Mouse (Mus musculus): Measurements from ENCODE around the gene Gabrg3. TPM values are rescaled to one million over a fixed set of nuclear protein-coding genes. Genes with fewer than 3 reads are reported as not detected.

Gene Gabrg3
- polyA plus RNA-seq, 1 experiment from 2014 or later, result 1.4 TPM

DNA sequence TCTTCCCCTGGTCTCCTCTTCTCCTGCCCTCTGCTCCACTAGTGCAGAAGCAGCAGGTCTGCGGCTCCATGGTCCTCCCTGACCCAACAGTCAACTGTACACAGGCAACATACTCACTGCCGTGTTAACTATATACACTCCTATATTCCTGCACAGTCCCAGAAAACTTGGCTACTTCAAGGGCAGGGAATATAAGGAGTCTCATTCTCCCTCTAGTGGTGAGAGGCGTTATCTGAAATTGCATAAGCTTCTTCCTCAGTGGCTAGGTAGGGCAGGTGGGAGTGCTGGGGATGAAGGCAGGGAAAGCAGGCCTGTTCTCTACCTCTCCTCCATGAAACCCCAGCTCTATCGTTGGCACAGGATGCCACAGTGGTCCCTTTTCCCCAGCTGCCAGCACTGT lies 2.9 kb downstream of the Gabrg3 start:
- WGBS, result 16% methylated on average over 4 of the region's 4 CpGs
- Histone ChIP-seq H3K4me3 (replicated peaks; ENCODE audit: low read length) (no peak overlapping the region), H3K27me3 (ENCODE audit: control insufficient read depth, insufficient read depth, low read length) (peaks cover 15% of the 10 kb centered on the region), H3K27ac (ENCODE audit: low read length) (no peak overlapping the region), H3K9ac (ENCODE audit: low read length) (no peak overlapping the region), H3K4me2 (ENCODE audit: low read depth, low read length) (no peak overlapping the region), H3K36me3 (ENCODE audit: control insufficient read depth, insufficient read depth, low read length) (no peaks in the 10 kb centered on the region), H3K9me3 (replicated peaks; ENCODE audit: control insufficient read depth, low read length) (no peaks in the 10 kb centered on the region), H3K4me1 (ENCODE audit: control insufficient read depth, insufficient read depth, low read length) (0 out of 2 replicates have a peak, but pooled peaks cover 6% of the 10 kb centered on the region)
- no peak for ATAC-seq (ENCODE audit: insufficient read depth, low FRiP score)

DNA sequence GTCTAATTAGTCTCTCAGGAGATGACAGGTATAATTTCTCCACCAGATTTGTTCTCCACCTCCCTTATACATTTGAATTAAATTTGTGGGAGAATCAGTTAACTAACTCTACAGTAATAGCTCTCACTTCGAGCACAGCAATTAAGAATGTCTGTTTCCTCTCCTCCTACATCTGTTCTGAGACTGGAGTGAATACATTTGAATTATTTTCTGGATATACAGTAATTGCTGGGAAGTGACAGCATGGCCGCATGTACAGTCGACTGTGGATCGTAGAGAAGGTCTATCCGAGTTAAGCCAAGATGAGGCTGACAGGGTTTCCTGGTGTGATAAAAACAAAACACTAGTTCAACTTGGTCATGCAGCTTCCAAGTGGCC lies 21.0 kb downstream of the Gabrg3 start:
- no peaks in the 10 kb centered on the region for H3K36me3 ChIP-seq (ENCODE audit: control insufficient read depth, insufficient read depth, low read length)
- 81% methylated on average over 5 of the region's 5 CpGs for WGBS
- no peak for ATAC-seq (ENCODE audit: insufficient read depth, low FRiP score)

DNA sequence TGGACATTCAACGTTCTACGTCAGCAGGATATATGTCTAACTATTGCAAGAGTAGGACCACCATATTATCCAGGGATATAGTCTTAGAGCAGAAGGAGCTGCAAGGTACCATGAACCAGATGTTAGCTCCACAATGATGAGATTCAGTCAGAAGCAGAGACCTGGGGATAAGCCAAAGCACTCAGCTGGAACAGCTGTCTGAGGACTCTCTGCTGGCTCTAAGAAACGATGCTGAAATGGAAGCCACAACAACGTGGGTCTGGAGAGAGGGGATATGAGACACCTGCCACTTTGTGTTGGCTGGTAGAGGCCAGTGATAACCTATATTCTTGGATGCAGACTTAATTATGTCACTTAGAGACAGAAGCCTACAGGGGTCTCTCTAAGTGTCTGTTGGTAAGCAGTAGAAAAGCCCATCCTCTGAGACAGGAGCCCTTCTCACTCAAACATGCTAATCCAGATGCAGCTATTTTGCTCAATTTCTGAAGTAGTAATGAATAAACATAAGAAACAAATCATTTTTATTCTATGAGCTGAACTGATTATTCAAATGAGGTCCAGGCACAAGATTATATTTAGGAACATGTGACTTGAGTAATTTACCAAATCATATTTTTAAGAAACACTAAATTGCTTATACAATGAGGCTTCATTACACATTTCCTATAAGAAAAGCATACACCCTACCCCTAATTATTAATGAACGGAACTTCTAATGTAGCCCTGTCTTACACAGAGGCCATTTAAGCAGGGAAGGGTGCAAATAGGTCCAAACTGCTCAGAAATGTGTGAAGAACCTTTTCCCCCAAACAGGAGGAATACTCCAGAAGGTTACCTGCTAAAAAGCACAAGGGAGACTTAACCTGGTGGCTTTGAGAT lies 21.6 kb downstream of the Gabrg3 start:
- Histone ChIP-seq H3K9ac (ENCODE audit: low read length) (no peak overlapping the region), H3K9me3 (replicated peaks; ENCODE audit: control insufficient read depth, low read length) (no peaks in the 10 kb centered on the region), H3K36me3 (ENCODE audit: control insufficient read depth, insufficient read depth, low read length) (no peaks in the 10 kb centered on the region), H3K27me3 (ENCODE audit: control insufficient read depth, insufficient read depth, low read length) (no peaks in the 10 kb centered on the region), H3K4me1 (ENCODE audit: control insufficient read depth, insufficient read depth, low read length) (no peaks in the 10 kb centered on the region), H3K4me3 (replicated peaks; ENCODE audit: low read length) (no peak overlapping the region), H3K27ac (ENCODE audit: low read length) (no peak overlapping the region), H3K4me2 (ENCODE audit: low read depth, low read length) (no peak overlapping the region)
- 72% methylated on average over 5 of the region's 5 CpGs for WGBS
- ATAC-seq (ENCODE audit: insufficient read depth, low FRiP score), result no peak

More for the DNA sequence above, 21.0 kb downstream of the Gabrg3 start:
- Histone ChIP-seq H3K4me3 (replicated peaks; ENCODE audit: low read length) (no peak overlapping the region), H3K27ac (ENCODE audit: low read length) (no peak overlapping the region), H3K9me3 (replicated peaks; ENCODE audit: control insufficient read depth, low read length) (no peaks in the 10 kb centered on the region), H3K9ac (ENCODE audit: low read length) (no peak overlapping the region), H3K4me1 (ENCODE audit: control insufficient read depth, insufficient read depth, low read length) (no peaks in the 10 kb centered on the region), H3K4me2 (ENCODE audit: low read depth, low read length) (no peak overlapping the region), H3K27me3 (ENCODE audit: control insufficient read depth, insufficient read depth, low read length) (no peaks in the 10 kb centered on the region)

DNA sequence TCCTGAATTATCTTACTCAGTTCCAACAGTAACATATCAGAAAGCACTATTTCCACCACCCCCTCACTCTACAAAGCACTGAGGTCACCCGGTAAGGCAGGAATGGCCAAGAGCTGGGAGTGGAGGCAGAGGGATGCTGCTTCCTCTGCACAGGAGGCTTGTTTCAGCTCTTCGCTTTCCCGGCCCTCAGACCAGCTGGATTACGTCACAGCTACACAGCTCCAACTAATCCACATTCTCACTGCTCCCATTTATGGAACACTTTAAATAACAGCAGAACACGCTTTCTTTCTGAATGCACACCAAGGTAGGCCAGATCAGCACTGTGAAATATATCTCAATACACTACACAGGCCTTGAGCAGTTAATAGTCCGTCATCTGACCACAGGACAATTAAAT lies 23.2 kb downstream of the Gabrg3 start:
- Histone ChIP-seq H3K4me3 (replicated peaks; ENCODE audit: low read length) (no peak overlapping the region), H3K27ac (ENCODE audit: low read length) (no peak overlapping the region), H3K4me1 (ENCODE audit: control insufficient read depth, insufficient read depth, low read length) (no peaks in the 10 kb centered on the region), H3K27me3 (ENCODE audit: control insufficient read depth, insufficient read depth, low read length) (no peaks in the 10 kb centered on the region), H3K9me3 (replicated peaks; ENCODE audit: control insufficient read depth, low read length) (no peaks in the 10 kb centered on the region), H3K9ac (ENCODE audit: low read length) (no peak overlapping the region), H3K36me3 (ENCODE audit: control insufficient read depth, insufficient read depth, low read length) (no peaks in the 10 kb centered on the region), H3K4me2 (ENCODE audit: low read depth, low read length) (no peak overlapping the region)
- no peak for ATAC-seq (ENCODE audit: insufficient read depth, low FRiP score)
- 54% methylated on average over 6 of the region's 6 CpGs for WGBS

- H3K9ac ChIP-seq (ENCODE audit: low read length), result no peak overlapping the region
- H3K4me2 ChIP-seq (ENCODE audit: low read depth, low read length), result no peak overlapping the region
- no peak for ATAC-seq (ENCODE audit: insufficient read depth, low FRiP score)
- no peaks in the 10 kb centered on the region for H3K4me1 ChIP-seq (ENCODE audit: control insufficient read depth, insufficient read depth, low read length)
- H3K4me3 ChIP-seq (replicated peaks; ENCODE audit: low read length), result no peak overlapping the region
- no peak overlapping the region for H3K27ac ChIP-seq (ENCODE audit: low read length)
- H3K27me3 ChIP-seq (ENCODE audit: control insufficient read depth, insufficient read depth, low read length), result no peaks in the 10 kb centered on the region
- 52% methylated on average over 6 of the region's 6 CpGs for WGBS
- H3K9me3 ChIP-seq (replicated peaks; ENCODE audit: control insufficient read depth, low read length), result no peaks in the 10 kb centered on the region
- H3K36me3 ChIP-seq (ENCODE audit: control insufficient read depth, insufficient read depth, low read length), result no peaks in the 10 kb centered on the region
Observed at GRCm38 (mm10) chr7:57357871-57358540, 29.0 kb downstream of the Gabrg3 start.

- no peak for ATAC-seq (ENCODE audit: insufficient read depth, low FRiP score)
- WGBS, result 79% methylated on average over 8 of the region's 8 CpGs
- H3K9ac ChIP-seq (ENCODE audit: low read length), result no peak overlapping the region
- H3K36me3 ChIP-seq (ENCODE audit: control insufficient read depth, insufficient read depth, low read length), result no peaks in the 10 kb centered on the region
- no peaks in the 10 kb centered on the region for H3K27me3 ChIP-seq (ENCODE audit: control insufficient read depth, insufficient read depth, low read length)
- H3K27ac ChIP-seq (ENCODE audit: low read length), result no peak overlapping the region
- no peak overlapping the region for H3K4me2 ChIP-seq (ENCODE audit: low read depth, low read length)
- H3K9me3 ChIP-seq (replicated peaks; ENCODE audit: control insufficient read depth, low read length), result no peaks in the 10 kb centered on the region
- H3K4me1 ChIP-seq (ENCODE audit: control insufficient read depth, insufficient read depth, low read length), result no peaks in the 10 kb centered on the region
- H3K4me3 ChIP-seq (replicated peaks; ENCODE audit: low read length), result no peak overlapping the region
Observed at GRCm38 (mm10) chr7:57356565-57357301, 30.3 kb downstream of the Gabrg3 start.

DNA sequence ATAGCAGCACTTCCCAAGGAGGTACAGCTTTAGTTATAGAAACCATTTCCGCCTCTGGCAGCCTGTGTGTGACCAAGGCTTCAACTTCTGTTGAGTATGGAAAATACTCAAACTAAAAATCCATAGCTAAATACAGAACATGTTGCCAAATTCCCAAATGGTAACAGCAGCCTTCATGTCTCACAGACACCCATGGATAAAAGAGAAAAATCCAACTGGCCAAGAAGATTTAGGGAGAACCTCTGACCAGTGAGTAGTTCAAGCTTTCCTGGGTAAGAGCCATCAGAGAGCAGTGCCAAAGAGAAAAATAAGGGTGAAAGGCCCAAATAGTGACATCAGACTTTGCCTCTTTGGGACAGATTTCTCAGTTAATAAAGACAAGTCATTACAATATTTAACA lies 38.2 kb downstream of the Gabrg3 start:
- Histone ChIP-seq H3K27ac (ENCODE audit: low read length) (no peak overlapping the region), H3K36me3 (ENCODE audit: control insufficient read depth, insufficient read depth, low read length) (no peaks in the 10 kb centered on the region), H3K9ac (ENCODE audit: low read length) (no peak overlapping the region), H3K4me1 (ENCODE audit: control insufficient read depth, insufficient read depth, low read length) (no peaks in the 10 kb centered on the region), H3K27me3 (ENCODE audit: control insufficient read depth, insufficient read depth, low read length) (no peaks in the 10 kb centered on the region), H3K4me3 (replicated peaks; ENCODE audit: low read length) (no peak overlapping the region), H3K9me3 (replicated peaks; ENCODE audit: control insufficient read depth, low read length) (no peaks in the 10 kb centered on the region), H3K4me2 (ENCODE audit: low read depth, low read length) (no peak overlapping the region)
- WGBS, result 76% methylated on average over 1 of the region's 1 CpGs
- no peak for ATAC-seq (ENCODE audit: insufficient read depth, low FRiP score)

- no peak for ATAC-seq (ENCODE audit: insufficient read depth, low FRiP score)
- WGBS, result 72% methylated on average over 8 of the region's 8 CpGs
Observed at GRCm38 (mm10) chr7:57341910-57342309, 45.1 kb downstream of the Gabrg3 start.

DNA sequence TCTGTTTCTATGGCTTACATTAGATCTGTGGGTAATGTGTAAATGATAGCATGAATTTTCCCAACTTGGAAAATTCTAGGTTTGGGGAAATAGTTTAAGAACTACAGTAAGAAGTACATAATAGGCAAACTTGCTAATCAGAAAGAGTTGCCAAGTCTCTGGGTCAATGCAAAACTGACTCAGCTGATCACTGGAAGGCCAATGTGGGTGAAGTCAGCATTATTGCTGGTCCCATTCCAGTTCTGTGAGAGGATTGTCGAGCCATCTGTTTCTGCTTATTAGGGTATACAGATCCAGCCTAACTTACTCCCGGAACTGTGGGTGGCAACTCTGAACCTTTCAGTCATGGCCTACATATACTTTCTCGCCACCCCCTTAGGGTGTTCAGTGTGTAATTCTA lies 55.8 kb downstream of the Gabrg3 start:
- ATAC-seq (ENCODE audit: insufficient read depth, low FRiP score), result no peak
- WGBS, result 72% methylated on average over 3 of the region's 3 CpGs
- H3K4me3 ChIP-seq (replicated peaks; ENCODE audit: low read length), result no peak overlapping the region
- H3K36me3 ChIP-seq (ENCODE audit: control insufficient read depth, insufficient read depth, low read length), result no peaks in the 10 kb centered on the region
- H3K4me2 ChIP-seq (ENCODE audit: low read depth, low read length), result no peak overlapping the region
- H3K4me1 ChIP-seq (ENCODE audit: control insufficient read depth, insufficient read depth, low read length), result no peaks in the 10 kb centered on the region
- no peaks in the 10 kb centered on the region for H3K27me3 ChIP-seq (ENCODE audit: control insufficient read depth, insufficient read depth, low read length)
- no peak overlapping the region for H3K9ac ChIP-seq (ENCODE audit: low read length)
- no peak overlapping the region for H3K27ac ChIP-seq (ENCODE audit: low read length)
- no peaks in the 10 kb centered on the region for H3K9me3 ChIP-seq (replicated peaks; ENCODE audit: control insufficient read depth, low read length)

More at GRCm38 (mm10) chr7:57341910-57342309, 45.1 kb downstream of the Gabrg3 start:
- Histone ChIP-seq H3K9ac (ENCODE audit: low read length) (no peak overlapping the region), H3K27ac (ENCODE audit: low read length) (no peak overlapping the region), H3K27me3 (ENCODE audit: control insufficient read depth, insufficient read depth, low read length) (no peaks in the 10 kb centered on the region), H3K4me3 (replicated peaks; ENCODE audit: low read length) (no peak overlapping the region), H3K36me3 (ENCODE audit: control insufficient read depth, insufficient read depth, low read length) (no peaks in the 10 kb centered on the region), H3K4me1 (ENCODE audit: control insufficient read depth, insufficient read depth, low read length) (no peaks in the 10 kb centered on the region), H3K4me2 (ENCODE audit: low read depth, low read length) (no peak overlapping the region), H3K9me3 (replicated peaks; ENCODE audit: control insufficient read depth, low read length) (no peaks in the 10 kb centered on the region)

Data from stomach, embryonic 16.5 days (tissue).